Mouse (Mus musculus): ENCODE data around the gene Ttc32.

- no peak for TF ChIP-seq CTCF (IDR thresholded peaks at IDR 0.05; ENCODE audit: insufficient read depth, low read length)
- no peak for TF ChIP-seq POLR2A (IDR thresholded peaks at IDR 0.05; ENCODE audit: borderline replicate concordance, extremely low read depth, low read depth, low read length)
Observed at GRCm38 (mm10) chr12:9033140-9033539, 3.3 kb downstream of the Ttc32 start.
